Mouse (Mus musculus) lung, embryonic 14.5 days (tissue): ENCODE data around the gene Pelo. TPM values are rescaled to one million over a fixed set of nuclear protein-coding genes. Genes with fewer than 3 reads are reported as not detected.

Experiments used
- ATAC-seq: fragments of 200-750 bp; cut with Nextera tagmentation; 2 replicates; pipeline ENCODE4 v1.8.0; 2017; ENCODE audit warnings: mild to moderate bottlenecking, moderate TSS enrichment, moderate library complexity; ENCODE audit not compliant: insufficient read depth
- DNase-seq: peaks from one replicate; pipeline ENCODE4 v3.0.0-alpha.2; 2015
- H3K27ac ChIP-seq: fragments of 300-500 bp; sonication (generic); 2 replicates; pipeline ENCODE4 v1.5.1; 2014; ENCODE audit warnings: low read depth, mild to moderate bottlenecking, moderate library complexity
- H3K27me3 ChIP-seq: fragments of 300-500 bp; sonication (generic); 2 replicates; pipeline ENCODE4 v1.6.1; 2014; ENCODE audit warnings: low read length, control low read depth; ENCODE audit not compliant: insufficient read depth
- H3K36me3 ChIP-seq: fragments of 300-500 bp; sonication (generic); 2 replicates; pipeline ENCODE4 v1.6.1; 2014; ENCODE audit warnings: control low read depth; ENCODE audit not compliant: insufficient read depth
- H3K4me1 ChIP-seq: fragments of 300-500 bp; sonication (generic); 2 replicates; pipeline ENCODE4 v1.6.1; 2014; ENCODE audit warnings: antibody characterized with exemption, control low read depth; ENCODE audit not compliant: insufficient read depth
- H3K4me2 ChIP-seq: fragments of 300-500 bp; sonication (generic); 2 replicates; pipeline ENCODE4 v1.6.1; 2014; ENCODE audit warnings: mild to moderate bottlenecking
- H3K4me3 ChIP-seq: fragments of 300-500 bp; sonication (generic); 2 replicates; pipeline ENCODE4 v1.5.1; 2014; ENCODE audit warnings: low read depth, low read length
- H3K9ac ChIP-seq: fragments of 300-500 bp; sonication (generic); 2 replicates; pipeline ENCODE4 v1.6.1; 2014
- H3K9me3 ChIP-seq: fragments of 300-500 bp; sonication (generic); 2 replicates; pipeline ENCODE4 v1.6.1; 2016; ENCODE audit warnings: low read depth, low read length, control low read depth
- CTCF ChIP-seq: IDR thresholded peaks from 2 replicates; pipeline ENCODE4 v1.5.1; 2016; ENCODE audit warnings: antibody characterized with exemption, low read depth
- WGBS: fragments of 180-500 bp; shearing (Covaris S2); extraction: QIAGEN DNeasy Blood & Tissue Kit; methylation state at CpG from one replicate; pipeline ENCODE4 v1.1.7; 2014; 5-methylcytosine and 5-hydroxymethylcytosine counted together
- polyA plus RNA-seq: library from polyadenylated mRNA; unstranded; fragments of >200 nt; fragmentation: Nextera tagmentation; extraction: Ambion mirVana; gene quantifications from 2 replicates; pipeline ENCODE4 v1.2.1, GENCODE M21; 2014

The Pelo gene
- polyA plus RNA-seq: 6.6 and 7.0 TPM in 2 replicates

DNA sequence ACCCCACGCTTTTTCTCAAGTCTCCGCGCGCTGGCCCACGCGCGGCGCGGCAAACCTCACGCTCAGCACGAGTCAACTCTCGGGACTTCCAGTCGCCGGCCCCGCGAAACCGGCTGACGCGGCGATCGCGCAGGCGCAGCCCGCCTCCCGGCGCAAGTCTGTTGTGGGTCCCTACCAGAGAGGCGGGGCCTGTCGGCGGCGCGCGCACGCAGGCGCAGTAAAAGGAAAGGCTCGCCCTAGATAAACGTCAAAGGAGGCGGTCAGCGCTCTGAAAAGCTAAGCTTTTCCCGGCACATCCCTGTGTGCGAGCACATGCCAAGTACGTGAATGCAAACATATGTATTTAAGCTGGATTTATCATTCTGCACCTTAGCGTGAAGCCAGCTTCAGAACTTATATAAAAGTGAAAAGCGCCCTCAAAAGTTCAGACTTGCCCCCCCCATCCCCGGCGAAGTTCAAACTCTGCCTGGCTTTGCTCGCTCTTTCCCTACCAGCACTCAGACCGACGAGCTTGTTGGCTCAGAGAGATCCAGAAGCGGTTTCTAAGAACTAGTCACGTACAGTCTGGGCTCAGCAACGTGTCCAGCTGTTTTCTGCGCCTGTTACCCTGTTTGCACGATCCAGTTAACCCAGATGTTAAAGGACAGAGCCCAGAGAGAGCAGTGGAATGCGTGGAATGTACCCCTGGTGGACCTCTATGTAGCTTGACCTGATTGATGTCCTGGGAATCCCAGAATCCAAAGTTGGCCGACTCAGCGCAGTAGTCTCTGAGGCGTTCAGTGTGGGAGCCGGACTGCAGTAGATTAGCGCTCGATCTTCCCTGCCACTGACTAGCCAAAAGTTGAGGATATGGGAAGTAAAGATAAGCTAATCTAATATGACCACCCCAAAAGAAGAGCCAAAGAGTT lies at the start of gene Pelo:
Pelo (minus strand) TSS at position 118 of the 908 bp plus-strand sequence.
- Histone ChIP-seq H3K9me3 (no peaks in the 10 kb centered on the region), H3K36me3 (peaks cover 19% of the 10 kb centered on the region), H3K4me2 (peak within 1 kb of the TSS; percentile 97), H3K9ac (peak within 1 kb of the TSS; percentile 77), H3K4me1 (peaks cover 12% of the 10 kb centered on the region), H3K27me3 (no peaks in the 10 kb centered on the region), H3K4me3 (peak within 1 kb of the TSS; percentile 69), H3K27ac (peak within 1 kb of the TSS; percentile 93)
- TF ChIP-seq CTCF: no peak
- DNase-seq (peak; percentile 97), ATAC-seq (peak; percentile 95)
- under 1% methylated on average over 60 of the region's 60 CpGs for WGBS

DNA sequence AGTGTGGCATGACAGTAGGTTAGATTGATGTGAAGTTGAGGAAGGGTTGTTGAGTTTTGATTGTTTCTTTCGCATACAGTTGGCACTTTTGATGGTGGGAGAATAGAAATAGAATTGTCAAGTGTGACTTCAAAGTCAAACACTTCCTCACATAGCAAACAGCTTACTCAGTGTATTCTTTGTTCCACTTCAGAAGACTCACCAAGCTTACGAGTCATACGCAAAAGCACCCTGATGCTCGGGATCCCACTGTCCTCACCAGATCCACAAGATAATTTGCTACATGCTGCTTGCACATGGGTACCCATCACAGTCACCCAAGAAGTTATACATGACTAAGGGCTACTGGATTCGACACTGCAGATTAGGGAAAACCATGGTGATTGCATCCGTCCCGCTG lies 48.5 kb upstream of the Pelo start:
- DNase-seq (no peak), ATAC-seq (no peak)
- Histone ChIP-seq H3K4me2 (no peak overlapping the region), H3K27ac (no peak overlapping the region), H3K4me3 (no peak overlapping the region), H3K36me3 (no peaks in the 10 kb centered on the region), H3K9me3 (no peaks in the 10 kb centered on the region), H3K27me3 (no peaks in the 10 kb centered on the region), H3K4me1 (no peaks in the 10 kb centered on the region), H3K9ac (no peak overlapping the region)
- no peak for TF ChIP-seq CTCF
- 81% methylated on average over 7 of the region's 7 CpGs for WGBS

DNA sequence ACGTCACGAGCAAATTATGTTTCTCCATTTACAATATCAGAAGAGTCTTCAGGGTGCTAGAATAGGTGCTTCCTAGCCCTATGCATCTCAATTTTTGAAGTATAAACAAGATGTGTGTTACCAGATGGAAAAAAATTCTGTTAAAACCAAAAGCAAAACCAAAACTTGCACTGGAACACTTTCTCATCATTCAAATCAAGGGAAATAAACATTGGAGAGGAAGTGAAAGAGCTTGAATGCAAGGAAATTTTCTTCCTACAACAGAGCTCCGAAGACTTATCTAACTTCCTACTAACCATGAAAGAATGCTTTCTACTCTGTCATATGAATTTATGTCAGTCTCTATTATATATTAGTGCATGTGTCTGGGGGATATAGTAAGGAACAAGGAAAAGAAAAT lies 46.8 kb upstream of the Pelo start:
- no peaks in the 10 kb centered on the region for H3K36me3 ChIP-seq
- H3K4me2 ChIP-seq: no peak overlapping the region
- H3K9me3 ChIP-seq: no peaks in the 10 kb centered on the region
- DNase-seq (peak; percentile 30), ATAC-seq (no peak)
- no peak overlapping the region for H3K9ac ChIP-seq
- no peaks in the 10 kb centered on the region for H3K4me1 ChIP-seq
- no peak overlapping the region for H3K4me3 ChIP-seq
- no peak overlapping the region for H3K27ac ChIP-seq
- 68% methylated on average over 3 of the region's 3 CpGs for WGBS
- TF ChIP-seq CTCF: no peak
- no peaks in the 10 kb centered on the region for H3K27me3 ChIP-seq

DNA sequence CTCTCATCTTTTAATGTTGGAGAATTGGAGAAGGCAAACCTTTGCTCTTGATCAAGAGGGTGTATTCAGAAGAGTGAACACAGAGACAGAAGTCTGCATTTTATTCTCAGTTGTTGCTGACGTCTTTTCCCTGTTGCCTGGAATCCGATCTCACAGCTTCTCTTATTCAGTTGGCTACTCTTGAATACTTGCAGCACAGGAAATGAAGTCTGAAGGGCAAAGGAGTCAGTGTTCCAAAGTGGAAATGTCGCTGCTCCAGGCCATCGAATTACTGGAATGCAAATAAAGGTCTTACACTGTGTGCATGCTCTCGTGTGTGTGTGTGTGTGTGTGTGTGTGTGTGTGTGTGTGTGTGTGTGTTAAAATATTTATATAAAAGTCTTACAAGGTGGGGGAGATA lies 42.4 kb upstream of the Pelo start:
- ATAC-seq (peak; percentile 56; the same call in 1 of the 2 replicates), DNase-seq (peak; percentile 50)
- no peak overlapping the region for H3K27ac ChIP-seq
- TF ChIP-seq CTCF: no peak
- no peaks in the 10 kb centered on the region for H3K9me3 ChIP-seq
- 7% methylated on average over 5 of the region's 5 CpGs for WGBS
- H3K27me3 ChIP-seq: no peaks in the 10 kb centered on the region
- no peaks in the 10 kb centered on the region for H3K36me3 ChIP-seq
- no peaks in the 10 kb centered on the region for H3K4me1 ChIP-seq
- H3K4me2 ChIP-seq: no peak overlapping the region
- H3K4me3 ChIP-seq: no peak overlapping the region
- H3K9ac ChIP-seq: no peak overlapping the region

DNA sequence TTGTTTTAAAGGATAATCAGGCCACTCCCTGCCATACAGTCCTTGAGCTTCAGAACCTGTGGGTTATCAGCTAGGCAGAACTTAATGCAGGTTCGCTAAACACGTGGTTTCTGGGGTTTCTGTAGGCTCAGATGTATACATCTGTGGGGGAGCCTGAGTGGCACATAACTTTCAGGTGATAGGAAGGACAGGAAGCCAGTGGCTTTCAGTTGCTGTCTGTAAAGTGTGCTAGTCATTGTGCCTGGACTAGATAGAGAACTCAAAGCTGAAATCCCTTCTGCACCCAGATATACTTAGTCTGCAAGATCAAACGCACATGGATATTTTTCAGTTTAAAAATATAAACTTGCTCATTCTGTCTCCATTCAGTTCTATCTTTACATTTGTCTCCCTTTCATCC lies 41.4 kb upstream of the Pelo start:
- DNase-seq: no peak
- Histone ChIP-seq H3K4me3 (no peak overlapping the region), H3K4me1 (no peaks in the 10 kb centered on the region), H3K4me2 (no peak overlapping the region), H3K27ac (no peak overlapping the region), H3K27me3 (no peaks in the 10 kb centered on the region), H3K36me3 (no peaks in the 10 kb centered on the region), H3K9me3 (no peaks in the 10 kb centered on the region), H3K9ac (no peak overlapping the region)
- TF ChIP-seq CTCF: no peak
- WGBS: 41% methylated on average over 3 of the region's 3 CpGs
- ATAC-seq: no peak

DNA sequence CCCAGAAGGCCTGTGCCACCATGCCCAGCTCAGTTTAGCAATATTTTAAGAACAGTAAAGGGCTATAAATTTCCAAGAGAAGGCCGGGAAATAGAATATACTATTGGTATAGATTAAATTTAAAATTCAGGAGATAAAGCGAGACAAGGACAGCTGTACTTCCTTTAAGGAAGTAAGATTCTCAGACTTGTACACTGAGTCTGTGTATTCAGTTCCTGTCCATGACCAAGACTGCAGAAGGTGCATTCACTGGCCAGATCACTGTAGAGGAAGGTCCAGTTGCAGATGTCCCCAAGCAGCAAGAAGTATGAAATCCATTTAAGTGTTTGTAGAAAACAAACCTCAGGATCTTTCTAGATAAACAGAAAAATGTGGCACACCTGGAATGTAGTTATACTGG lies 40.0 kb upstream of the Pelo start:
- H3K27me3 ChIP-seq: no peaks in the 10 kb centered on the region
- H3K4me3 ChIP-seq: no peak overlapping the region
- H3K9ac ChIP-seq: no peak overlapping the region
- no peaks in the 10 kb centered on the region for H3K9me3 ChIP-seq
- H3K4me2 ChIP-seq: no peak overlapping the region
- no peaks in the 10 kb centered on the region for H3K4me1 ChIP-seq
- TF ChIP-seq CTCF: no peak
- 73% methylated on average over 2 of the region's 2 CpGs for WGBS
- H3K27ac ChIP-seq: no peak overlapping the region
- no peak for ATAC-seq
- DNase-seq: no peak
- H3K36me3 ChIP-seq: no peaks in the 10 kb centered on the region

DNA sequence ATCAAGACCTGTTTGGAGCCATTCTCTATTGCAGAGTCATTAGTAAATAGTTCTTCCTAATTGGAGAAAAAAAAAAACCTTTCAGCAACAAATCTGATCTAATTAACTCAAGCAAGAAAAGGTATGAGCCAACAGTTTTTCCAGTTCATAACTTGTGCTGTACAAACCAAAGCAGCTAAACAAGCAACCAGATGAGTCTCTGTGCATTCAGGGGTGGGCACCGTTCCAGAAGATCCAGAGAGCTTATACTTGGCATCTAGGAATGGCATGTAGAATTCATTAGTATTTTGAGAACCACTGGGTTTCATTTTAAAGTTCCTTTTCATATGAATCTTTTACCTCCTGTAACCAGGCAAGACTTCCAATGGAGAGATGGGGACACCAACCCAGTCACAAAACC lies 37.8 kb upstream of the Pelo start:
- no peaks in the 10 kb centered on the region for H3K4me1 ChIP-seq
- TF ChIP-seq CTCF: no peak

More for the DNA sequence above, 37.8 kb upstream of the Pelo start:
- DNase-seq (no peak), ATAC-seq (no peak)
- Histone ChIP-seq H3K27ac (no peak overlapping the region), H3K4me2 (no peak overlapping the region), H3K4me3 (no peak overlapping the region), H3K27me3 (no peaks in the 10 kb centered on the region), H3K9ac (no peak overlapping the region), H3K36me3 (no peaks in the 10 kb centered on the region), H3K9me3 (no peaks in the 10 kb centered on the region)
- 88% methylated on average over 1 of the region's 1 CpGs for WGBS
